In the genomic region with DNA sequence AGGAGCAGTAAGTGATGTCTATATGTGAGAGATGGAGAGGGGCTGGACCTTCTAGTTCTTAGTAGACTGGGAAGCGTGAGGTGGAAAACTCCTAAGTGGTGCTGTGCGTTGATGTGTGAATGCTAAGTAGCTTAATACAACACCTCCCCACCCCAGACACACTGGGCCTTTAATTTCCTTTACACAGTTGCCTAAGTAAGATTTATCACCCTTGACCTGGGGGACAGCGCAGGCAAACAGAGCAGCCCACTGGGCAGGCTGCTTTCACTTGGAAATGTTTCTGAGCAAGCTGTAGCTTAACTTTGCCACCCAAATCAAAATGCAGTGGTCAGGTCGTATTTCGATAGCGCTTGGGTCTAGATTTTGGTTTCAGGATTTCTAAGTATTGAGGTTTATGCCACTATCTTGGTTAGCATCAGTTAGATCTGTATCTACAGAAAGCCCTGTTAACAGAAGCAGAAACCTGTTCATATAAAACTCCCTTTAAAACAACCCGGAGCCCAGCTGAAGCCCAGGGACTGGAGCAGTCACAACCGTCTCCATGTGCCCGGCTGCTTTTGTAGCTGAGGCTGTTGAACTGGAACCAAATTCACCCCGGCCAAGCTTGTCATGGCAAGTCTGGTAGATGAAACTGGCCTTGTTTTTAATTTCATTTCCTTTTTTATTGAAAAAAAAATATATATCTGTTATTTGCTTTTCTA, we compare ENCODE assay signal across 14 mouse cellular contexts. TPM values are rescaled to one million over a fixed set of nuclear protein-coding genes. Genes with fewer than 3 reads are reported as not detected.
DNase-seq lines count a peak whose midpoint lies in the region; ATAC-seq and TF ChIP-seq lines count a peak whose summit lies in the region.
"Had no signal": no experiment of that assay in that cellular context is flagged by ENCODE, and none has a peak within 500 bp of the region (broad histone marks: within the 10 kb centered on the region; RNA-seq: fewer than 3 reads in every experiment).

No protein-coding gene starts in this region.

- H3K27me3 ChIP-seq in lung, embryonic 14.5 days (ENCODE audit: insufficient read depth, low read length): no peaks in the 10 kb centered on the region
- H3K27me3 ChIP-seq: embryonic facial prominence, embryonic 15.5 days had no signal

- peak overlapping the region; percentile 21; the same call in 1 of the 2 replicates for H3K27ac ChIP-seq in lung, embryonic 14.5 days (ENCODE audit: low read depth)
- H3K27ac ChIP-seq: embryonic facial prominence, embryonic 15.5 days; heart, embryonic 13.5 days; liver, embryonic 14.5 days had no signal

- ATAC-seq in lung, embryonic 14.5 days (ENCODE audit: insufficient read depth): no peak
- ATAC-seq: inflammation-experienced regulatory T-cells, adult 6 months had no signal

- H3K36me3 ChIP-seq in lung, embryonic 14.5 days (ENCODE audit: insufficient read depth): no peaks in the 10 kb centered on the region
- H3K36me3 ChIP-seq: embryonic facial prominence, embryonic 15.5 days; heart, embryonic 13.5 days had no signal

- peaks cover 11% of the 10 kb centered on the region; the same call in 1 of the 2 replicates for H3K4me1 ChIP-seq in lung, embryonic 14.5 days (ENCODE audit: insufficient read depth)

- peak; percentile 29 to 38 for DNase-seq in cerebellum, postnatal 10 days
- no peak for DNase-seq in cerebellum, adult 8-10 months
- no peak for DNase-seq in lung, embryonic 14.5 days
- no peak for DNase-seq in lung, postnatal 10 days
- peak; percentile 61 for DNase-seq in embryo, embryonic 11 days
- peak; percentile 53 for DNase-seq in neural tube, embryonic 10.5 days (ENCODE audit: extremely low spot score, low spot score)
- DNase-seq in testis, postnatal 14 days (ENCODE audit: low spot score): no peak
- no peak for DNase-seq in adrenal gland, adult 18-20 months (ENCODE audit: low spot score in 2 of 2)
- DNase-seq: adrenal gland, adult 2 months; thymus, postnatal 36 days had no signal

- TF ChIP-seq CTCF in lung, embryonic 14.5 days (IDR thresholded peaks at IDR 0.05; ENCODE audit: low read depth): no peak

- no peaks in the 10 kb centered on the region for H3K9me3 ChIP-seq in lung, embryonic 14.5 days (ENCODE audit: low read depth, low read length)
- H3K9me3 ChIP-seq: embryonic facial prominence, embryonic 15.5 days; heart, embryonic 13.5 days had no signal

- WGBS in lung, embryonic 14.5 days: 51% methylated on average over 10 of the region's 10 CpGs

- no peak overlapping the region for H3K4me2 ChIP-seq in lung, embryonic 14.5 days
- H3K4me2 ChIP-seq: embryonic facial prominence, embryonic 15.5 days; heart, embryonic 13.5 days had no signal

- H3K9ac ChIP-seq in lung, embryonic 14.5 days: no peak overlapping the region
- H3K9ac ChIP-seq: embryonic facial prominence, embryonic 15.5 days; heart, embryonic 13.5 days; liver, embryonic 14.5 days had no signal

- no peak overlapping the region for H3K4me3 ChIP-seq in lung, embryonic 14.5 days (ENCODE audit: low read depth, low read length)
- H3K4me3 ChIP-seq: embryonic facial prominence, embryonic 15.5 days; heart, embryonic 13.5 days had no signal

RNA-seq across cellular contexts. Expression of a gene that starts 19.0 kb away (rescaled TPM):
- 12.8 and 16.1 TPM in 2 replicates for polyA plus RNA-seq in lung, embryonic 14.5 days (2014; fragmentation: Nextera tagmentation; extraction: Ambion mirVana)
- total RNA-seq in adrenal gland, adult 18-20 months (2021): 1 to 10 TPM; 1.9 to 2.8 TPM

Comparison
In these comparisons a context has a peak if more than half of its experiments do, and no peak if none do; other contexts are left out.
1. DNase-seq: peak in cerebellum, postnatal 10 days (2 of 2), embryo, embryonic 11 days (single experiment) and neural tube, embryonic 10.5 days (single experiment); none in cerebellum, adult 8-10 months (single experiment), lung, embryonic 14.5 days (single experiment), lung, postnatal 10 days (single experiment), testis, postnatal 14 days (single experiment) and adrenal gland, adult 18-20 months (0 of 2).